8 mouse cellular contexts compared by ENCODE assay signal in genomic region chr5:51552483-51553091, GRCm38 (mm10). TPM values are rescaled to one million over a fixed set of nuclear protein-coding genes. Genes with fewer than 3 reads are reported as not detected.
DNase-seq lines count a peak whose midpoint lies in the region; ATAC-seq and TF ChIP-seq lines count a peak whose summit lies in the region.

No protein-coding gene starts in this region.

- H3K36me3 ChIP-seq in hindbrain, embryonic 14.5 days (replicated peaks; ENCODE audit: control insufficient read depth, insufficient read depth) = no peaks in the 10 kb centered on the region

- DNase-seq in adipocyte (ENCODE audit: low spot score) = peak; percentile 89
- peak; percentile 31 to 43 for DNase-seq in cerebellum, postnatal 25 days
- DNase-seq in gastrocnemius, adult 2 months = peak; percentile 74
- DNase-seq in hindbrain, embryonic 14.5 days (ENCODE audit: low spot score) = peak; percentile 62
- DNase-seq in layer of hippocampus, postnatal 14 days (ENCODE audit: low spot score in 2 of 2) = peak; percentile 43 to 54
- DNase-seq in lung, postnatal 36 days = peak; percentile 88
- DNase-seq in ovary, postnatal 36 days (ENCODE audit: low spot score) = peak; percentile 49
- peak; percentile 39 for DNase-seq in urinary bladder, adult 2 months (ENCODE audit: low spot score)

- no peaks in the 10 kb centered on the region for H3K9me3 ChIP-seq in hindbrain, embryonic 14.5 days (ENCODE audit: control insufficient read depth, low read length)

- peaks cover 9% of the 10 kb centered on the region; the same call in 1 of the 2 replicates for H3K4me1 ChIP-seq in hindbrain, embryonic 14.5 days (replicated peaks; ENCODE audit: control insufficient read depth, insufficient read depth, low read length)

- peak overlapping the region; percentile 74 for H3K4me2 ChIP-seq in hindbrain, embryonic 14.5 days (replicated peaks)

- 1% methylated on average over 24 of the region's 24 CpGs for WGBS in hindbrain, embryonic 14.5 days

- peak overlapping the region; percentile 74 for H3K4me3 ChIP-seq in gastrocnemius, adult 2 months
- H3K4me3 ChIP-seq in hindbrain, embryonic 14.5 days (replicated peaks; ENCODE audit: low read length) = peak overlapping the region; percentile 40

- peak overlapping the region; percentile 85 for H3K27ac ChIP-seq in gastrocnemius, adult 2 months
- H3K27ac ChIP-seq in hindbrain, embryonic 14.5 days = peak overlapping the region; percentile 54

- ATAC-seq in hindbrain, embryonic 14.5 days (ENCODE audit: low FRiP score) = peak; percentile 75

- H3K27me3 ChIP-seq in hindbrain, embryonic 14.5 days (ENCODE audit: control insufficient read depth, insufficient read depth, low read length) = no peaks in the 10 kb centered on the region

- intact Hi-C loops in gastrocnemius, adult 2 months (cut with DNase I) = loop anchor here (2.0 to 10.0 kb wide), 4 partner anchors 16 to 512 kb away; no protein-coding TSS in a partner anchor

- no peak for TF ChIP-seq CTCF in gastrocnemius, adult 2 months (IDR thresholded peaks at IDR 0.05)

- H3K9ac ChIP-seq in hindbrain, embryonic 14.5 days = peak overlapping the region; percentile 52

RNA-seq across cellular contexts. Expression of gene Ppargc1a, which starts 14.9 kb away (rescaled TPM):
- 10 to 100 TPM; 34.5 to 69.7 TPM for total RNA-seq in gastrocnemius, adult 2 months (2021)
- polyA plus RNA-seq in hindbrain, embryonic 14.5 days (2014; fragmentation: Nextera tagmentation; extraction: Ambion mirVana) = 21.4 and 25.9 TPM in 2 replicates
- 10 to 100 TPM; 41.9 to 50.1 TPM for total RNA-seq in layer of hippocampus, postnatal 14 days (2021)
- polyA plus RNA-seq in urinary bladder, adult 2 months (2012; rRNA removed) = 2.4 and 2.6 TPM in 2 replicates

Comparison
In these comparisons a context has a peak if more than half of its experiments do, and no peak if none do; other contexts are left out.
1. Peak in every context shown above with its lines: DNase-seq, ATAC-seq, H3K4me3 ChIP-seq and H3K27ac ChIP-seq.
2. DNase-seq: peak in every context shown above with its lines; median percentile 89 in adipocyte; 88 in lung, postnatal 36 days; 74 in gastrocnemius, adult 2 months; 62 in hindbrain, embryonic 14.5 days; 49 in ovary, postnatal 36 days; 48 in layer of hippocampus, postnatal 14 days; 39 in urinary bladder, adult 2 months; 37 in cerebellum, postnatal 25 days.